Mouse (Mus musculus) erythroblast, embryonic 14.5 days (primary cell): ENCODE measurements around the gene Exoc6b.

ENCODE experiments used
- GATA1 ChIP-seq: IDR thresholded peaks from 2 replicates; pipeline ENCODE4 v1.6.1; 2012; ENCODE audit warnings: low read length, inconsistent platforms, mixed read lengths
- TAL1 ChIP-seq: IDR thresholded peaks from 3 replicates; pipeline ENCODE4 v1.6.1; 2012; ENCODE audit warnings: low read length, inconsistent platforms, mixed read lengths

DNA sequence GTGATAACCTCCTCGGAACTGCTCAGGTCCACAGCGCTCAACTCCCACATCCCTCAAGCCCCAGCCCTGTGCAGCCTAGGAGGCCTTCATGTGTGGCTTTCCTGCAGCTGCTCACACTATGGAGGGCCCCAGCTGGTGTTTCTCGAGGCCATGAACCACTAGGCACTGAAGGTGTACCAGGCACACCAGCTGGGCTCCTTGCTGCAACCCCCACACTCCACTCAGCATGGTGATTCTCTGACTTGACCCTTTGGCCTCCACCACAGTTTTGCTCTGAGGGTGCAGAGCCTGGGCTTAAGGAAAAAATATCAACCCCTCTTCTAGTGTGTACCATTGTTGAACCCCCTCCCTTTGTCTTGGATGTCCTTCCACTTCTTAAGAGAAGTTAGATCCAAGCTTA lies 34.0 kb upstream of the Exoc6b start:
- TF ChIP-seq TAL1 = no peak
- TF ChIP-seq GATA1 = no peak
